Mouse (Mus musculus) left cerebral cortex, postnatal 25 days (tissue): ENCODE results near the gene Boll. TPM values are rescaled to one million over a fixed set of nuclear protein-coding genes. Genes with fewer than 3 reads are reported as not detected.
A peak's percentile ranks its signal among the peaks of the same experiment; 100 is the strongest.
"Not testable (repeated sequence)": the region's sequence is repeated elsewhere in the genome, so short reads cannot be mapped to it uniquely, and the experiment has no call there.

Experiments used
- DNase-seq, 2 experiments: peaks; one replicate each; pipeline ENCODE4 v3.0.0; 2022; ENCODE audit warnings: low spot score in 2 of 2, mixed read lengths in 1 of 2
- intact Hi-C: fragments of 180-260 bp; cut with DNase I; formaldehyde crosslinking; loops from one replicate; pipeline ENCODE4 v1.15.1; 2025
- total RNA-seq, 2 experiments: library from RNA; stranded (reverse); gene quantifications; 2 replicates each; pipeline ENCODE4 v1.2.3; 2021

Boll gene
- total RNA-seq = under 1 TPM in 1 of 2 experiments, not detected in 1; 0.41 TPM

DNA sequence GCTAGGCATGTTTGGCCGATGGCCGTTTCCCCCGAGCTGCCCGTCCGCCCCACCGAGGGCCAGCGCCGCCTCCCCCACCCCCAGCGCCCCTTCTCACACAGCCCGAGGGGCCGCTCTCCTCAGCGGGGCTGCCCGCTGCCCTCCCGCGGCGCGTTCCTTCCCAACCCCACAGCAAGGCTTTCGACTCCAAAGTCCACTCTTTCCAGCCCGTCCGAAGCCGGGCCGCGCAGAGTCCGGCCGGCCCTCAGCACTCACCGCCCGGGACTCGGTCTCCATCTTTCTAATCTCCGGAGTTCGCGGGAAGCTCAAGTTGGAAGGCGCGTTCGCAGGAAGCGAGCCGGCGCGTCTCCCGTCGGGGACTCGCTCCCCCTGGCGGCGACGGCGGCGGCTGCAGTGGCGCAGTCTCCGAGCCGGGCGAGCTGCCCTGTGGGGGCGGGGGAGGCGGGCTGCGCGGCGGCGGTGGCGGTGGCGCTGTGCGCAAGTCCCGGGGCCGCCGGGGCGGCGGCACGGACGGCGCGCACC, at the start of gene Boll:
Boll (minus strand) TSS at position 426 of the 522 bp plus-strand sequence.
- peak; percentile 23 to 39 for DNase-seq
- intact Hi-C loops = no loop called here

DNA sequence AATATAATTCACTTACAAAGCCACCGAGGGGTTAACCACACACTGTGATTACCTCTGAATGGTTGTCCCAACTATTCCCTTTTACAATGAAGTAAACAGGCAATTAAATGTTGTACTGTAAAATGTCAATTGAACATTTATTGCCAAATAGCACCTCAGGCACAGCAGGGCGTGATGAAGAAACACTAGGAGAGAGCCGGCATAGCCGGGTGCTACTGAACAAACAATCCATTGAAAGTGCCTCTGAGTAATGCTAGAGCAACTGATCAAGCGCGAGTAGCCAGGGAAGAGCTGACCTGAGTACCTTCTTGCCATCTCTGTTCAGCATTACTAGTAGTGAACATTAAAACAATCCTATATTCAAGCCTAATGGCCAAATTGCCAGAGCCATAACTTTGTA, 49.3 kb upstream of the Boll start:
- no peak for DNase-seq
- intact Hi-C loops = no loop called here

DNA sequence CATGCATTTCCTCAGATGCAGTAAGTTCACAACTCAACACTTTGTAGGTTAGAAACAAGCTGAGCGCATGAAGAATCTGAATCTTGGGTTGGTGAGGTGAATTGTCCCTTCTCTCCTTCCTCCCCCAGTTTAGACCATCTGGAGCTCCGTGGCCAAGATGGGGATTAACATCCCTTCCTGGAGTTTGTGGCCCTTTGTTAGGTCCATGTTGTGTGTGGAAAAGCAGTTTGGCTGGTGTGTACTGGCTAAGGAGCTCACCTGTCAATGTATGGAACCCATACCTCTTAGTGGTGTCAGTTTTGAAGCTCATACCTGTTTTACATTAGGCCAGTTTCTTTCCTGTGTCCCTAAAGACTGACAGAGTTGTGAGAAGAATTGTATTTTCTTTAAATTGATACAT, 47.8 kb upstream of the Boll start:
- intact Hi-C loops = no loop called here
- no peak for DNase-seq

DNA sequence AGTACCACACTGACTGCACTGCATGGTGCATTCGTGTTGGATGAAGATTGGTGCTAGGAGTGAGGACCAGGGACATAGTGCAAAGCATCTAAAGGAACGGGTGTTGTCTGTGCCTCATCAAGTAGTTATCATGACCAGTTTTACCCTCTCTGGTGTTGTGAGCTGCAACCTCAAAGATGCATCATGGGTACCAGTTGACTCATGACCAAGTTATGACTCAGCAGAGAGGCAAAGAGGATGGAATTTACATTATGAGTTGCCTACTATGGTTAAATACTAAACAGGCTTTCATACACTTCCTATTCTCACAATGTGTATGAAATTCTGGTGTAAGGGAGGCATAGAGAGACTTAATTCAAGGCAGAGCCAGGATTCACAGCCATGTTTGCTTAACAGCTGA, 47.4 kb upstream of the Boll start:
- intact Hi-C loops = no loop called here
- no peak for DNase-seq

DNA sequence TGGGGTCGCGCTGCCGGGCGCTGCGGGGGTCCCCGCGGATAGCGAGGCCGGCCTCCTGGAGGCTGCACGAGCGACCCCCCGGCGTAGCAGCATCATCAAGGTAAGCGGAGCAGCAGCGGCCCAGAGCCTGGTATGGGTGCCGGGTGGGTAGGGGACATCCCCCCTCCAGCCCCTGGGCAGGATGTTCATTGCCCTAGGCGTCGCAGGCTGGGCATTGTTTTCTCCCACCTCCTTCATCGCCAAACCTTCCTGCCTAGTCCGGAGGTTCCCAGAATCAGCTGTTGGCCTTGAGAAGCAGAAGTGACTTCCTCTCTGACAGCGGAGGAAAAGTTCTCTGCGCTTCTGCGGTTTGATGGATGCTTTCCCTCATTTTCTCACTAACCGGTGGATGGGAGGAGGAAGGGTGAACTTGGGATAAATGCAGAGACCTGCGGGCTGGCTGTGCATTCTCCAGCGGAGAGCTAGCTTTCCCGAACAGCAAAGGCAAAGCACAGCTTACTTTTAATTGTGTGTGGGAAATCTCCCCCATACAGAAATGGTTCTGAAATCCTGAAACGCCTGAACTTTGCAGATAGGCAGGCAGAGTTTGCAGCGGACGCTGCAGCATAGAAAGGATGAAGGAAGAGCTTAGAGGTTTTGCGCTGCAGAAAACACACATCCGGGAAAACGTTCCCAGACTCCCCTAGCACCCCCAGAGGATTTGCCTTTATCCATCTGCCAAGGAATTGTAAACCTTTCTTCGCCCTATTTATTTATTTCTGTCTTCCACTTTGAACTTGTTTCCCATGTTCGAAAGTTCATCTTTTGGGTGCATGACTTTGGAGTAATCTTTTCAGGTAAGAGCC, 43.5 kb upstream of the Boll start:
- intact Hi-C loops = loop anchor here (5.0 kb wide), 2 partner anchors 96 to 261 kb away; no protein-coding TSS in a partner anchor
- DNase-seq = peak; percentile 35 to 36

DNA sequence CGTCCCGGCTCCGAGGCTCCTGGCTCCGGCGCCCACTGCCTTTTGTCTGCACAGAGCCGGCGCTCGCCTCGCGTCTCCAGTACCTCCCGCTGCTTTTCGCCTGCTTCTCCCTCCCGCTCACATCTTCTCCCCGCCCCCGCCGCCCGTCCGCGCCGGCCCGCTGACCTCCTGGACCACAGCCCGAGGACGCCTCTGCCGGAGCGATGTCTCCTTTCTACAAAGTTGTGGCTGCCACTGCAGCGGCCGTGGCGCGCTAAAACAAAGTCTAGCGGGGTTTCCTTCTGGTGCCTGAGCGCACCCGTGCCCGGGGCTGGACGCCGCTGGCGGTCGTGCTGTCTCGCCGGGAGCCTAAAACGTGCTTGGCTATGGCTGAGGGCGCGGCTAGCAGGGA, 42.7 kb upstream of the Boll start:
- peak in 1 of 2 experiments; percentile 77 for DNase-seq
- intact Hi-C loops = loop anchor here (5.0 kb wide), 2 partner anchors 96 to 261 kb away; no protein-coding TSS in a partner anchor

DNA sequence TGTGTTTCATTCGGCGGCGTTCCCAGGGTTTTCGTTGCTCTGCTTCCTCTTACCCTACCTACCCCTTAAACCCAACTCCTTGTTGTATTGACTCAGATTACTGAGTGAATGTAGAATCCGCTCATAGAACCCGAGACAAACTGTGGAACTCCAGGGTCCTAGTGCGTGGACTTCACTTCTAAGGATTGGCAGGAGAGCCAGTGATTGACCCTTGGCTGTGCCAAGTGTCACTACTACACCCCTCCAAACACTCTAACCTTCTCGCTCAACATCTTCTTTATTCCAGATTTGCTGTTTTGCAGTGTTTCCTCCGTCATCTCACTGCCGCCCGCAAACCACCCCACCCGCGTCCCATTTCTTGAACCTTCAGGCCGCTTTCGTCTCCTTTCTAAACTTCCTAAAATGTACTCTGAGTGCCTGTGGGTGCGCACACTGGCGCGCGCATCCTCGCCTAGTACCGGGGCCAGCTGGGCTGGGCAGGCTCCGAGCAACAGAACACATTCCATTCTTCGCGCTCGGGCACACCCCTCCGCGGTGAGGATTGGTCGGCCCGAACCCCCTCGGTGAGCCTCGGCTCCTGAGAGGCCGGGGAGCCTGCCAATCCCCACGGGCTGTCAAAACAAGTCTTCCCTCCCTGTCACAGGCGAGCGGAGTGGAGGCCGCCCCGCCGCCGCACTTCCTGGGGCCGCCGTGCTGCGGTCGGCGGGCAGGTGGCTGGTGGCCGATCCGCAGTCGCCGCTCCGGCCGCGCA, 42.2 kb upstream of the Boll start, which contains the start of gene Plcl1:
Plcl1 (plus strand) TSS at position 650 of the 751 bp plus-strand sequence.
- intact Hi-C loops = loop anchor here (1.0 to 5.0 kb wide), 4 partner anchors 97 to 469 kb away; no protein-coding TSS in a partner anchor
- DNase-seq = peak; percentile 98

DNA sequence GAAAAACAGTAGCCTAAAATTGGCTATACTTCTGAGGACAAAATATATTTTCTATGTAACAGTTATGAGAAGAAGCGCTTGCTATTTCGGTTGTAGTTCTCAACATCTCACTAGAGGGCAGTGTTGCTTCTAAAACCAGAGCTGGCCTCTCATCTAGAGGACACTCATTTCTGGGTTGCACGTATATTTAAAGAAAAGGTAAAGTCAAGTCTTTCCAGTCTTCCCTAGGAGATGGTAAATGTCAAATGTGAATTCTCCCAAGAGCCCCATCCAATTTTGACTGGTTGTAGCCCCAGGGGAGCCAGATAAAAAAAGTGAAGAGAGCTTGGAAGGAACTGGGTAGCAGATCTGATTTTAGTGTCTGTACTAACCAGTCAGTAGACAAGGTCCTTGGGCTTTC, 41.2 kb upstream of the Boll start:
- intact Hi-C loops = loop anchor here (1.0 to 2.0 kb wide), 2 partner anchors 332 to 434 kb away; no protein-coding TSS in a partner anchor
- DNase-seq = peak; percentile 84 to 90

DNA sequence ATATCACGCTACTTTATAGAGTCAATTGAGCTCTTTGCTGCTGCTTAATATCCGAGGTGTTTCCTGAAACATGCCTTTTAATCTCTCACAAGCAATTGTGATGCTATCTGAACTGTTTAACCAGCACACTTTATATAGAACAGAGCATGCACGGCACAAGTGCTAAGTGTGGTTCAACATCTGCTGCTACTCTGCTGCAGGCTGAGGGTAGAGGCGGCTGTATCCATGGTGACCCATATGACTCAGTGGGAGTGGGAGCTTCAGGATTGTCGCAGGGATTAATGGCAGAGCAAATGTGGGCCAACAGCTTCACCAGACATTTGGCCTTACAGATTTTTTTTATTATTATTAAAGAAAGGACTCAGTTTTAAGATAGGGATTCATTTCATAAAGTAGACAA, 36.6 kb upstream of the Boll start:
- peak; percentile 42 to 76 for DNase-seq
- intact Hi-C loops = no loop called here

DNA sequence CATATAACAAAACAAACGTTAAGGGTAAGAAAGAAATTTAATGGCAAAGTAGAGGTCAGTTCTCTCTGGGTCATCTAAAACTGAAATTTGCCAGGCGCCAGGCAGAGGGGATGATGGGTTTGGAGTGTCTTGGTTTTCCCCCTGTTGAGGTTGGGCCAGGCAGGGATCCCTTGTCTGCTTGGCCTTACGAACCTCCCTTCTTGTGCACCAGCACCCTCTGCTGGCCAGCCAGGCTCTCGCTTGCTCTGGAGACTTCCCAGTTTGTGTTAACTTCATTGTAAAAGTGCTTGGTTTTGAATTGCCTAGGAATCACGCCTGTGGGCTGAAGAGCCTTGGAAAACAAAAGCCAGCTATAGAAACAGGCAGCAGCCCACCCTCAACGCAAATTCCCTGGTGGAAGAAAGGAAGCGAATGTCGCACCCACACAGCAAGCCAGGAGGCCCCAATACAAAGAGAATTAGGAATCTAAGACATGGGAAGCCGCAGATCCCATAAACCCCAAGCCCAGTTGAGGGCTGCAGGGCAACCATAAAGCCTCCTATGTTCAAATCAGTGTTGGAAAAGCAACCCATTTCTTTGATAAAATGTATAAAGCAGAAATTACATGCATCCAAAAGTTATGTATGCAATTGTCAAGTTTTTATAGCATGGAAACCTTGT, 20.0 kb upstream of the Boll start:
- DNase-seq = peak; percentile 67 to 85
- intact Hi-C loops = loop anchor here (2.0 to 5.0 kb wide), 3 partner anchors 82 to 144 kb away; no protein-coding TSS in a partner anchor

DNA sequence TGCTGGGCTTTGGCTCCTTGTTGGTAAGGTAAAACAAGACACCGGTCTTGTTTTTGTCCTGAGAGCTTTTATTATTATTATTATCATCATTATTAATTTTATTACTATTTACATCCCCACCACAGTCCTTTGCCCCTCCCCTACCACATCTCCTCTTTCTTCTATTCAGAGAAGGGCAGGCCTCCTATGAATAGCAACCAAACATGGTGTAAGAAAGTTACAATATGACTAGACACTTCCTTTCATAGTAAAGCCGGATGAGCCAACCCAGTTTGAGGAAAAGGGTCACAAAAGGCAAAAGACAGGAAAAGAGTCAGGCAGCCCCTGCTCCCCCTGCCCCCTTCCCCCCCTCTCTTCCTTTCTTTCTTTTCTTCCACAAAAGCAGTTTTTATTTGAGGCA, 17.3 kb upstream of the Boll start:
- no peak for DNase-seq
- intact Hi-C loops = loop anchor here (5.0 kb wide), 1 partner anchor 123 kb away; no protein-coding TSS in a partner anchor

DNA sequence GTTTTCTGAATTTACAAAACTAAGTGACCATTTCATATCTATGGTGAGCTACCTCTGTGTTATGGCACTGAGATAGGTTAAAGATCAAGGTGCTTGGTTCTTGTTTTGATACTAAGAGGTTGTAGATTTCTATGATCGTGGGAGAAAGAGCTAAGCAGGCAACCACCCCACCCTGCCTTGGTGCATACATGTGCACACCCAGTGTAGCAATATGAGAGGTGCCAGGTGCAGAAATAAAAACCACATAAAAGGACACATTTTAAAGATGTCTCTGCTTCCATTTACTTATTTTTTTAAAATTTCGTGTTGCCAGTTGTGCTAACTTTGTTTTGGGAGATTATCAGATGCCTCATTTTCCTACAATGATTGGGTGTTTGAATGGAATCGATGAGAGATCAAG, 9.4 kb upstream of the Boll start:
- no peak for DNase-seq
- intact Hi-C loops = no loop called here

DNA sequence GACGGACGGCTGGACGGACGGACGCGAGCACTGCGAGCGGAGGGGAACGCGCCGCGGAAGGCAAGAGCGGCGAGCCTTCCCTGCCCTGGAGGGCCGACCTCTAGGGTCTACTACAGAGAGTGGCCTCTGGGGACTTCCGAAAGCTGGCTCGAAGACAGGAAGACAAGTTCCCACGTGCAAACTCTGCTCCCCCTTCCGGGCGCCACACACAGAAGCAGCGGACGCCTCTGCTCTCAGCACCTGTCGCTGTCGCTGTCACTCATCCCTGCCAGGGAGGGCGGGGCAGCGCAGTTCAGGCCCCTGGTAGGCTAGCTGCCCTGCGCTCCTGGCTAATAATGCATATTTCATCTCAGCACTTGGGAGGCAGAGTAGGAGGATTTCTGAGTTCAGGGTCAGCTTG, 317 bp upstream of the Boll start:
- intact Hi-C loops = no loop called here

DNA sequence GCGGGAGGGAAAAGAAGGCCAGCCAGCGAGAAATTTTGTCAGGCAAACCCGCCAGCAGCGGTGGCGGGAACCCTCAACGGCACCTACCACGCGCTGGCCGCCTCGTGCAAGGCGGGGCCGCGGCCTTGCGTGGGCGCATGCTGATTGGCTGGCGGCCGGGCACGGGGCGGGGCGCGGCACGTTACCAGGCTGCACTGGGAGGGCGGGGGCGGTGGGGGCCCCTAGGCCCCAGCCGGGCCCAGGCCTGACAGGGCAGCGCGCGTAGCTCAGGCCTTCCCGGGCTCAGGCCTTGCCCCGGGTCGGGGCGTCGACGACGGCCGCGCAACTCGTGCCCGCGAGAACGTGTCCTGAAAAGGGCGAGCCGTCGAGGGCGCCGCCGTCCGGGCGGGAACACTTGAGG, 635 bp downstream of the Boll start:
- intact Hi-C loops = no loop called here
- DNase-seq = no peak

More for the DNA sequence above, 317 bp upstream of the Boll start:
- DNase-seq = peak in 1 of 2 experiments; percentile 2

DNA sequence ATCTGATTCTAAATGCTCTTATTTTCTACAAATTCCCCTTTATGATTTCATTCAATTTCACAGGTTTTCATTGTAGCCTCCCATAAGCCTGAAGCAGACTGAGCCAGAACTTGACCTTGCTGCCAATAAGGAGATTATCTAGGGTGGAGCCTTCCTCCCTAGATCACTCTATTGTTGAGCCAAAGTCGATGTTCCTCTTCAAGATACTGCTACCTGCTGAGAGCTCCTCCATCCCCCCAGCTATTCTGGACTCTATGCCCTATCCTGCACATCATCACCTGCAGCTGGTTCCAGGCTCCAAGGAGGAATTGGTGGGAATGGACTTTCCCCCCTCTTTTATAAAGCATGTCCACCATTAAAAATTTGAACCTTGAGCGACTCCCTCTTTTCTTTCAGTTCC, 11.4 kb downstream of the Boll start:
- DNase-seq, intact Hi-C loops: not testable (repeated sequence)

DNA sequence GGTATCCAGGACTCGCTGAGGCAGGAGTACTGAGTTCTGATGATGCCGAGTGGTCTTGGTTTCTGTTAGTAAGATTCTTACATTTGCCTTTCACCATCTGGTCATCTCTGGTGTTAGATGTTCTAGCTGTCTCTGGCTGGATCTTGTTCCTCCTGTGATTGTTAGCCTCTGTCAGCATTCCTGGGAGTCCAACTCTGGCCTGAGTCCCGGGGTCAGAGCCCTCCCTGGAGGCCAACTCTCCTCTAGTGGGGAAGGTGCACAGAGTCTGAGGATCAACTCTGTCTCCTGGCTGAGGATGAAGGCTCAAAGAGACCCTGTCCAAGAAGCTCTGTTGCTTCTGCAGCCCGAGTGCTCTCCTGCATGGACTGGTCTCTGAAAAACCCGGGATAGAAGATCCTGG, 37.8 kb downstream of the Boll start:
- intact Hi-C loops, DNase-seq: not testable (repeated sequence)

DNA sequence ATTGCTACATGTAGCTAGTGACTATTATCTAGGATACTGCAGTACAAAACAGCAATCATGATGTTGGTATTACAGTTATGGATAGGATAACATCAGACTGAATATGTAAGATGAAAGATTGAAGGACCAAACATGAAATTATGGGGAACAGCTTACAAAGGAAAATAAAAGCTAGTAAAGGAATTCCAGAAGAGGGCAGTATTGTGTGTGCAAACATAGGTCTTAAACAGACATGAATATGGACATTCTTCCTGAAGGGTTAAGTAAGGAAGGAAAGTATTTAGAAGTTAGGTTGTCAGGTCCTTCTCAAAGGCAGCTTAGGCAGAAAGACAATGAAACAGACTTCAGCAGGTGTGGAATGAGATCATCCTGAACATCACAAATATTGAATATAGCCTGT, 62.2 kb downstream of the Boll start:
- peak in 1 of 2 experiments; percentile 5 for DNase-seq
- intact Hi-C loops = loop anchor here (2.0 to 5.0 kb wide), 2 partner anchors 82 to 571 kb away; no protein-coding TSS in a partner anchor

DNA sequence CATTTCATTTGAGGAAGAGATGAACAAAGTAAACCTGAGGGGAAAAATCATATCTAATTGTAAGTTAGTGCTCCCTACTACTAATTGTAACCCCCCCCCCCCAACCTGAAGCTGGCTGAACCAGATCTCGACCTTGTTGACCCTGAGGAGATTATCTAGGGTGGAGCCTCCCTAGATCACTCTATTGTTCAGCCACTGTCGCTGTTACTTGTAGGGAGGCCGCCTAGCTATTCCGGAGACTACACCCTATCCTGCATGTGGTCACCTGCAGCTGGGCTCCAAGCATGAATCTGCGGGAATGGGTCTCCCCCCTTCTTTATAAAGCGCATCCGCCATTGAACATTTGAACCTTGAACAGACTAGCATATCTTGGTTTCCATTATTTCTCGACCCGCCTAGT, 84.2 kb downstream of the Boll start:
- DNase-seq = no peak
- intact Hi-C loops = no loop called here

DNA sequence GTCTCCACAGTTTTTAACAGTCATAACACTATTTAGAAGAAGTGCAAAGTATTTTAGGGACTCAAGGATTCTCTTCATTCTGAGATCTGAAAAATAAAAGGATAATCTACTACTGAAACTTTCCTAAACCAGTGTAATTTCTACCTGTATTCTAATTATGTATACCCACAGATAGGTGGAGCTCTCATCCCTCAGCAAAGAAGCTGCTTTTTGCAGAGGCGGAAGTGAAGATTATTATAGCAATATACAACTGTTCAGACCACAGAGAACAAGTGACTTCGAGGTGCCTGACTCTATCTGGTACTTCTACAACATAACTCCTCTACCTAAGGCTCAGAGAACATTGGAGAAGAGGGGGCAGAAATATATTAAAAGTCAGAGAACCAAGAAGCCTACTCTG, 97.8 kb downstream of the Boll start:
- intact Hi-C loops = no loop called here
- no peak for DNase-seq
